Mouse (Mus musculus) limb, embryonic 14.5 days (tissue): ENCODE data around the gene Prdm1. TPM values are rescaled to one million over a fixed set of nuclear protein-coding genes. Genes with fewer than 3 reads are reported as not detected.
A peak's percentile ranks its signal among the peaks of the same experiment; 100 is the strongest.

ENCODE experiments used
- ATAC-seq: fragments of 200-750 bp; cut with Nextera tagmentation; 2 replicates; pipeline ENCODE4 v1.8.0; 2017; ENCODE audit warnings: low read depth, moderate number of reproducible peaks, moderate TSS enrichment; ENCODE audit not compliant: low FRiP score
- DNase-seq: peaks from one replicate; pipeline ENCODE4 v3.0.0-alpha.2; 2015; ENCODE audit warnings: low spot score
- H3K27ac ChIP-seq: fragments of 300-500 bp; sonication (generic); replicated peaks from 2 replicates; pipeline ENCODE4 v1.5.1; 2014; ENCODE audit warnings: low read depth, mild to moderate bottlenecking, low read length, moderate library complexity, mixed read lengths
- H3K27me3 ChIP-seq: fragments of 300-500 bp; sonication (generic); 2 replicates; pipeline ENCODE4 v1.6.1; 2014; ENCODE audit warnings: low read length, mixed read lengths; ENCODE audit not compliant: control insufficient read depth, insufficient read depth
- H3K36me3 ChIP-seq: fragments of 300-500 bp; sonication (generic); 2 replicates; pipeline ENCODE4 v1.6.1; 2014; ENCODE audit warnings: mild to moderate bottlenecking, low read length, moderate library complexity, mixed read lengths; ENCODE audit not compliant: control insufficient read depth, insufficient read depth
- H3K4me1 ChIP-seq: fragments of 300-500 bp; sonication (generic); 2 replicates; pipeline ENCODE4 v1.6.1; 2014; ENCODE audit warnings: antibody characterized with exemption, low read length, mixed read lengths; ENCODE audit not compliant: control insufficient read depth, insufficient read depth
- H3K4me2 ChIP-seq: fragments of 300-500 bp; sonication (generic); replicated peaks from 2 replicates; pipeline ENCODE4 v1.6.1; 2014; ENCODE audit warnings: low read depth, mild to moderate bottlenecking, low read length, moderate library complexity; ENCODE audit not compliant: severe bottlenecking
- H3K4me3 ChIP-seq: fragments of 300-500 bp; sonication (generic); replicated peaks from 2 replicates; pipeline ENCODE4 v1.5.1; 2014; ENCODE audit warnings: low read length
- H3K9ac ChIP-seq: fragments of 300-500 bp; sonication (generic); 2 replicates; pipeline ENCODE4 v1.6.1; 2014; ENCODE audit warnings: mild to moderate bottlenecking, low read depth, low read length, moderate library complexity; ENCODE audit not compliant: severe bottlenecking
- H3K9me3 ChIP-seq: fragments of 300-500 bp; sonication (generic); 2 replicates; pipeline ENCODE4 v1.6.1; 2016; ENCODE audit warnings: low read length; ENCODE audit not compliant: control insufficient read depth
- POLR2A ChIP-seq: fragments of 200-500 bp; IDR thresholded peaks from 2 replicates; pipeline ENCODE4 v1.8.0; 2012; ENCODE audit warnings: inconsistent platforms, mild to moderate bottlenecking, moderate library complexity, borderline replicate concordance; ENCODE audit not compliant: insufficient read depth, insufficient read length; ENCODE audit errors: extremely low read depth
- WGBS: fragments of 180-500 bp; shearing (Covaris S2); extraction: QIAGEN DNeasy Blood & Tissue Kit; methylation state at CpG from one replicate; pipeline ENCODE4 v1.1.7; 2014; 5-methylcytosine and 5-hydroxymethylcytosine counted together
- polyA plus RNA-seq, 2 experiments: library from polyadenylated mRNA; depleted of rRNA in 1 of 2; stranded (reverse) in 1 of 2; unstranded in 1 of 2; fragments of >200 nt; fragmentation: Nextera tagmentation in 1 of 2; extraction: Ambion mirVana in 1 of 2; gene quantifications; 2 replicates each; pipeline versions ENCODE4 v1.2.1 to v1.2.3; 2012 to 2014

Gene Prdm1
- polyA plus RNA-seq, 2 experiments, result 4.8 to 5.7 TPM

DNA sequence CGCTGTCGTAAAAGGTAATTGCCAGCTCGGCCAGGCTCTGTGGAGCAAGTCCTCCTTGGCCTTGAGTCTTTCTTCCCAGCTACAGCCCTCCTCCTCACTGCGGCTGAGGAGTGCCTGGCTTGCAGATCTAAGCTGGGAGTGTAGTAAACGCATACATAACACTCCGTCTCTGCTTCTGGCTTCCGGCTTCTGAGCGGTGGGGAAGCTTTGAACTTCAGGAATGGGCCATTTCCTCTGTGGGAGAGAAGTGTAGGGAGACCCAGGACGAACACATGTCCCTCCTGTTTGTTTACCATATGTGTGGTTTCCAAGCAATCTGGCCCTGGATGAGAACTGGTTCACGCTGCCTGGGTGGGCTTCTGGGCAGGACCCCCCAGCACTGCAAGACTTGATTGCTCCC is 119.2 kb downstream of the Prdm1 start:
- 16% methylated on average over 10 of the region's 10 CpGs for WGBS
- Histone ChIP-seq H3K9ac (no peak overlapping the region), H3K27me3 (no peaks in the 10 kb centered on the region), H3K4me2 (no peak overlapping the region), H3K36me3 (no peaks in the 10 kb centered on the region), H3K27ac (no peak overlapping the region), H3K4me1 (peaks cover 7% of the 10 kb centered on the region; the same call in 1 of the 2 replicates), H3K4me3 (no peak overlapping the region), H3K9me3 (no peaks in the 10 kb centered on the region)
- peak; percentile 19; the same call in 1 of the 2 replicates for ATAC-seq
- DNase-seq, result no peak
- no peak for TF ChIP-seq POLR2A

DNA sequence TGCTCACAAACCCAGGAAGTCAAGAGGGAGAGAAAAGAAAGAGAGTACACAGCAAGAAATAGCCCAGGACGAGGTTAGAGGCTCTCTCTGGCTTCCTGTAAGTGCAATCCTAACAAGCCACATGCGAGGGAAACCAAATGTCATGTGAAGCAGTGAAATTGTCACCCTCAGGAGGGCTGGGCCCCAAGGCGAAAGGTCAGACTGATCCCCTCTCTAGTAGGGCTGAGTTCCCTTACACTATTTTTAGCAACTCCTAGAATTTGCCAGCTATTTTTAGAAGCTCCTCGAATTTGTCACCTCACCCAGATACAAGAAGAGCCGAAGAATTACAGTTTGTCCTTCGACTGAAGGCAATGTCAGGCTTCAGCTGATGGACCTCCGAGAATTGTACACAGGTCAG is 124.9 kb downstream of the Prdm1 start:
- 57% methylated on average over 7 of the region's 7 CpGs for WGBS
- Histone ChIP-seq H3K36me3 (no peaks in the 10 kb centered on the region), H3K9me3 (no peaks in the 10 kb centered on the region), H3K27ac (no peak overlapping the region), H3K4me1 (no peaks in the 10 kb centered on the region), H3K4me2 (no peak overlapping the region), H3K4me3 (no peak overlapping the region), H3K9ac (no peak overlapping the region), H3K27me3 (no peaks in the 10 kb centered on the region)
- DNase-seq, result no peak
- TF ChIP-seq POLR2A, result no peak
- no peak for ATAC-seq

DNA sequence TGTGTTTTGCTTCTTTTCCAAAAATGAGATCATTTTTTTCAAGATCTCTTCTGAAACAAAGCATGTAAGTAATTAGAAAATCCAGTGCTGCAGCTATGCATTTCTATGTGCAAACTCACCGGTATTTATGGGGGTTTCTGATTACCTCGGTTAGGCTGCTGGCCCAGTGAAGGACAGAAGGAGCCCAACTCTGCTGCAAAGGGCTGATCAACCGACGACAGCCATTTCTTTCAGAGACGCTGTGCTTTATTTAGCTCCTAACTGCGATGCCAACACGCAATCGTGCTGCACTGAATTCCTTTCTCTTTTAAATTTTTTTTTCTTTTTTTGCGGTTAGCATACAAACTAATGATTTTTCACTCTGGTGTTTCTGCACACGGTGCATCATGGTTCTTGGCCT is 126.7 kb downstream of the Prdm1 start:
- Histone ChIP-seq H3K27me3 (no peaks in the 10 kb centered on the region), H3K9ac (no peak overlapping the region), H3K4me3 (no peak overlapping the region), H3K27ac (no peak overlapping the region), H3K9me3 (no peaks in the 10 kb centered on the region), H3K4me2 (no peak overlapping the region), H3K4me1 (no peaks in the 10 kb centered on the region), H3K36me3 (no peaks in the 10 kb centered on the region)
- DNase-seq, result no peak
- WGBS, result 54% methylated on average over 10 of the region's 10 CpGs
- no peak for ATAC-seq
- TF ChIP-seq POLR2A, result no peak

DNA sequence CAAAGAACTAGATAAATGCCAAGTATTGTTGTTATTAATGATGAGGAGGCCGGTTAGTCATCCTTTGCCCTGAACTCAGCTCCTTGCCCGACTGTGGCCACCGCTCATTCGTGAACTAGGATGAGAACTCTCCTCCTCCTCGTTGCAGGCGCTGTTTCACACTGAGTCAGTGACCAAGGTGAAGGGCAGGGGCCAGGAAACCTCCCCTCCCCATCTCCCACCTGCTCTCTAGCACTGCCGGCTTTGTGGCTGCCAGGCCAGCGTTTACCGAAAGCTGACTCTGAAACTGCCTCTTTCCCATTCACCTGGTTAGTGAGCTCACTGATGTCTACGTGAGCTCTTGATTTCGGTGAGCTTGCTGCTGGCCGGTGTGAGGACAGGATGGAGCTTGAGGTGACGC is 127.7 kb downstream of the Prdm1 start:
- Histone ChIP-seq H3K9me3 (no peaks in the 10 kb centered on the region), H3K4me2 (no peak overlapping the region), H3K27ac (no peak overlapping the region), H3K36me3 (no peaks in the 10 kb centered on the region), H3K9ac (no peak overlapping the region), H3K4me1 (no peaks in the 10 kb centered on the region), H3K4me3 (no peak overlapping the region), H3K27me3 (no peaks in the 10 kb centered on the region)
- ATAC-seq (no peak), DNase-seq (no peak)
- TF ChIP-seq POLR2A, result no peak
- 49% methylated on average over 13 of the region's 13 CpGs for WGBS

DNA sequence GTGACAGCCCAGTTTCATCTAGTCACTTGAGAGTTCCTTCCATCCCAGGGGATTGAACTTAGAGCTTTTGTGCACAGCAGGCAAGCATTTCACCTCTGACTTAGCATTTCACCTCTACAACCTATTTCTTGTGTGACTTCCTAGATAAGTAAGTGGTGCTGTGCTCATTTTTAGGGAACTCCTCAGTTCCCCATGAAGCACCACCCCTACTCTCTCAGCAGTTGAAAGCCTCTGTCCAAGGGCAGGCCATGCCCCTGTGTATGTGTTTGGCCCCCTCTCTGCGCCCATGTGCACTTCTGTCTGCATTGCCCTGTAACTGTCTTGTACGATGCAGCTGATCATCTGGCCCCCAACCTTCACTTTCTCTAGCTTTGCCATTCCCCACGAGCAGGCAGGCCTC is 128.2 kb downstream of the Prdm1 start:
- no peak overlapping the region for H3K4me3 ChIP-seq
- no peaks in the 10 kb centered on the region for H3K36me3 ChIP-seq
- ATAC-seq, result no peak
- 57% methylated on average over 3 of the region's 3 CpGs for WGBS
- no peak overlapping the region for H3K9ac ChIP-seq
- H3K4me1 ChIP-seq, result no peaks in the 10 kb centered on the region
- no peaks in the 10 kb centered on the region for H3K9me3 ChIP-seq
- no peaks in the 10 kb centered on the region for H3K27me3 ChIP-seq
- H3K4me2 ChIP-seq, result no peak overlapping the region
- no peak for DNase-seq
- TF ChIP-seq POLR2A, result no peak
- H3K27ac ChIP-seq, result no peak overlapping the region

DNA sequence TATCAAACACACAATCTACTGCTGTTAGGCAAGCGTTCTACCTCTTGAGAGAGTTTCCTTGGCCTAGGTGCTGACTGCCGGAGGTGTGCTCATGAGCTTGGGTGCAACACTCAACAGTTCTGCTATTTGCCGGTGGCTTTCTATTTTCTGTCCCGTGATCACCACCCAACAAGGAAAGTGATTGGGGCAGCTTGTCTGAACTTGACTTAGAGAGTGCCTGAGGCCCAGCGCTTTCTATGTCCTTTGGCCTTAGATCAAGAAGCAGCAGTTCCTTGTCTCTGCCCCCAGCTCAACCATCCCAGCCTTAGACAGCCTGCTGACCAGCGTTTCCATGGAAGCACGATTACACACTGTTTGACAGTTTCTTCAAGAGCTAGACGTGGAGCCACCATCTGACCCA is 135.4 kb downstream of the Prdm1 start:
- no peak overlapping the region for H3K27ac ChIP-seq
- WGBS, result 84% methylated on average over 8 of the region's 8 CpGs
- TF ChIP-seq POLR2A, result no peak
- no peak for DNase-seq
- no peak overlapping the region for H3K4me3 ChIP-seq
- H3K4me1 ChIP-seq, result no peaks in the 10 kb centered on the region
- no peak overlapping the region for H3K9ac ChIP-seq
- H3K27me3 ChIP-seq, result no peaks in the 10 kb centered on the region
- no peak for ATAC-seq
- H3K4me2 ChIP-seq, result no peak overlapping the region
- H3K9me3 ChIP-seq, result no peaks in the 10 kb centered on the region
- no peaks in the 10 kb centered on the region for H3K36me3 ChIP-seq
